ENCODE assay signal across 8 mouse cellular contexts in the genomic region with DNA sequence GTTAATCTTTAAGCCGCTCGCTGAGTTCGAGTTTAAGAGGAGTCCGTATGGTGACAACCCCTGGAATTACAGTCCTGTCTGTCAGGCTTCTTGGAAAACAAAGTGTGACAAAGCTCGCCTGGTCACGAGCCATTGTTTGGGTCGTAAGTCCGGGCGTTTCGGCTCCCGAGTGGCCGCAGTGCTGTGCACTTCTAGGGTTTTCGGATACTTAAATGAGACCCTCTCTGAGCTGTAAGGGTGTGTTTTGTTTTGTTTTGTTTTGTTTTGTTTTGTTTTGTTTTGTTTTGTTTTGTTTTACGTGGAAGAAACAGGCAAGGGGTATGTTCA. TPM values are rescaled to one million over a fixed set of nuclear protein-coding genes. Genes with fewer than 3 reads are reported as not detected.
A peak's percentile ranks its signal among the peaks of the same experiment; 100 is the strongest.
DNase-seq lines count a peak whose midpoint lies in the region; ATAC-seq and TF ChIP-seq lines count a peak whose summit lies in the region.

No protein-coding gene starts in this region.

- no peaks in the 10 kb centered on the region for H3K36me3 ChIP-seq in intestine, postnatal 0 days (ENCODE audit: control insufficient read depth, insufficient read depth)
- no peaks in the 10 kb centered on the region for H3K36me3 ChIP-seq in neural tube, embryonic 12.5 days

- TF ChIP-seq CTCF in layer of hippocampus, adult 2 months (conservative IDR thresholded peaks at IDR 0.05) = no peak
- no peak for TF ChIP-seq CTCF in embryonic fibroblast, embryonic 13.5 days (IDR thresholded peaks at IDR 0.05; ENCODE audit: borderline replicate concordance, insufficient read depth, low read length)
- TF ChIP-seq CTCF in intestine, postnatal 0 days (IDR thresholded peaks at IDR 0.05; ENCODE audit: low read depth) = no peak

- no peak for DNase-seq in layer of hippocampus, adult 2 months (ENCODE audit: low spot score in 2 of 2)
- DNase-seq in layer of hippocampus, adult 8-10 months (ENCODE audit: low spot score in 2 of 2) = no peak
- DNase-seq in layer of hippocampus, adult 11-12 months (ENCODE audit: low spot score) = no peak
- DNase-seq in thymus, postnatal 0 days (ENCODE audit: low spot score) = no peak

- peak overlapping the region; percentile 97 for H3K27ac ChIP-seq in layer of hippocampus, adult 2 months
- peak overlapping the region; percentile 59 for H3K27ac ChIP-seq in embryonic fibroblast, embryonic 13.5 days (ENCODE audit: insufficient read depth, low read length)
- peak overlapping the region; percentile 98 for H3K27ac ChIP-seq in intestine, postnatal 0 days (ENCODE audit: low read depth, low read length)
- H3K27ac ChIP-seq in neural tube, embryonic 12.5 days = peak overlapping the region; percentile 64; the same call in 1 of the 2 replicates

- WGBS in intestine, postnatal 0 days = 2% methylated on average over 14 of the region's 14 CpGs
- whole genome bisulfite sequencing in neural tube, embryonic 12.5 days = under 1% methylated on average over 14 of the region's 14 CpGs

- TF ChIP-seq POLR2A in embryonic fibroblast, embryonic 13.5 days (IDR thresholded peaks at IDR 0.05; ENCODE audit: low read depth, low read length) = no peak

- H3K4me2 ChIP-seq in intestine, postnatal 0 days (replicated peaks; ENCODE audit: low read depth) = peak overlapping the region; percentile 81
- peak overlapping the region; percentile 85 for H3K4me2 ChIP-seq in neural tube, embryonic 12.5 days (replicated peaks)

- H3K9ac ChIP-seq in intestine, postnatal 0 days (ENCODE audit: low read depth, low read length) = peak overlapping the region; percentile 78
- H3K9ac ChIP-seq in neural tube, embryonic 12.5 days = peak overlapping the region; percentile 71; the same call in 1 of the 2 replicates

- H3K9me3 ChIP-seq in intestine, postnatal 0 days (ENCODE audit: control insufficient read depth) = no peaks in the 10 kb centered on the region
- H3K9me3 ChIP-seq in neural tube, embryonic 12.5 days = no peaks in the 10 kb centered on the region

- peak overlapping the region; percentile 60 for H3K4me3 ChIP-seq in layer of hippocampus, adult 2 months
- H3K4me3 ChIP-seq in embryonic fibroblast, embryonic 13.5 days (ENCODE audit: insufficient read depth, low read length) = peak overlapping the region; percentile 62
- peak overlapping the region; percentile 89 for H3K4me3 ChIP-seq in intestine, postnatal 0 days (ENCODE audit: low read depth, low read length)
- H3K4me3 ChIP-seq in neural tube, embryonic 12.5 days = peak overlapping the region; percentile 71

- no peak for ATAC-seq in intestine, postnatal 0 days
- no peak; the same call in 1 of the 2 replicates for ATAC-seq in neural tube, embryonic 12.5 days (ENCODE audit: low FRiP score, low read depth)
- no peak for ATAC-seq in megakaryocyte progenitor cell, adult 5-6 weeks (replicated peaks; ENCODE audit: poor library complexity)

- H3K27me3 ChIP-seq in intestine, postnatal 0 days (replicated peaks; ENCODE audit: control insufficient read depth, insufficient read depth, low read length) = no peaks in the 10 kb centered on the region
- H3K27me3 ChIP-seq in neural tube, embryonic 12.5 days (replicated peaks) = no peaks in the 10 kb centered on the region

- H3K4me1 ChIP-seq in embryonic fibroblast, embryonic 13.5 days (ENCODE audit: control insufficient read depth, insufficient read depth, low read length) = 0 out of 2 replicates have a peak, but pooled peaks cover 4% of the 10 kb centered on the region
- peaks cover 3% of the 10 kb centered on the region; the same call in 1 of the 2 replicates for H3K4me1 ChIP-seq in intestine, postnatal 0 days (replicated peaks; ENCODE audit: control insufficient read depth, insufficient read depth, low read length)
- H3K4me1 ChIP-seq in neural tube, embryonic 12.5 days = peaks cover 8% of the 10 kb centered on the region; the same call in 1 of the 2 replicates

RNA-seq across cellular contexts. Expression of gene Sash1, which starts 0.6 kb away (rescaled TPM):
- 10 to 100 TPM; 75.7 to 86.0 TPM for total RNA-seq in layer of hippocampus, adult 2 months (2021)
- total RNA-seq in layer of hippocampus, adult 8-10 months (2022) = 10 to 100 TPM; 74.5 to 87.6 (median 77.0) TPM
- polyA plus RNA-seq in embryonic fibroblast, embryonic 13.5 days (2011; ENCODE audit: insufficient read length, low read depth, missing spikeins) = 62.7 TPM in 2 replicates
- 2.8 and 5.1 TPM in 2 replicates for polyA plus RNA-seq in intestine, postnatal 0 days (2015; fragmentation: Nextera tagmentation; extraction: Ambion mirVana)
- polyA plus RNA-seq in neural tube, embryonic 12.5 days (2016; fragmentation: Nextera tagmentation; extraction: Ambion mirVana) = 4.7 and 6.6 TPM in 2 replicates
- 3.2 and 4.2 TPM in 2 replicates for total RNA-seq in megakaryocyte progenitor cell, adult 5-6 weeks (2015)
- total RNA-seq in megakaryocyte progenitor cell, adult 5-6 weeks (2017) = 2.7 and 2.8 TPM in 2 replicates
- 1.2 and 1.5 TPM in 2 replicates for polyA plus RNA-seq in thymus, postnatal 0 days (2015; fragmentation: Nextera tagmentation; extraction: Ambion mirVana)
